Mouse (Mus musculus) forebrain, embryonic 12.5 days (tissue): ENCODE data around the gene Pomt1. TPM values are rescaled to one million over a fixed set of nuclear protein-coding genes. Genes with fewer than 3 reads are reported as not detected.
A peak's percentile ranks its signal among the peaks of the same experiment; 100 is the strongest.
"Not testable (repeated sequence)": the region's sequence is repeated elsewhere in the genome, so short reads cannot be mapped to it uniquely, and the experiment has no call there.

Experiments used
- ATAC-seq: fragments of 200-750 bp; cut with Nextera tagmentation; 2 replicates; pipeline ENCODE4 v1.8.0; 2017; ENCODE audit warnings: moderate TSS enrichment; ENCODE audit not compliant: low FRiP score
- H3K27ac ChIP-seq: fragments of 300-500 bp; sonication (generic); 2 replicates; pipeline ENCODE4 v1.5.1; 2016; ENCODE audit warnings: mild to moderate bottlenecking
- H3K27me3 ChIP-seq: fragments of 300-500 bp; sonication (generic); 2 replicates; pipeline ENCODE4 v1.6.1; 2016; ENCODE audit warnings: mild to moderate bottlenecking
- H3K36me3 ChIP-seq: fragments of 300-500 bp; sonication (generic); replicated peaks from 2 replicates; pipeline ENCODE4 v1.6.1; 2016; ENCODE audit warnings: mild to moderate bottlenecking
- H3K4me1 ChIP-seq: fragments of 300-500 bp; sonication (generic); 2 replicates; pipeline ENCODE4 v1.6.1; 2016
- H3K4me2 ChIP-seq: fragments of 300-500 bp; sonication (generic); 2 replicates; pipeline ENCODE4 v1.6.1; 2016; ENCODE audit warnings: mild to moderate bottlenecking, moderate library complexity
- H3K4me3 ChIP-seq: fragments of 300-500 bp; sonication (generic); replicated peaks from 2 replicates; pipeline ENCODE4 v1.5.1; 2016; ENCODE audit warnings: mild to moderate bottlenecking
- H3K9ac ChIP-seq: fragments of 300-500 bp; sonication (generic); 2 replicates; pipeline ENCODE4 v1.6.1; 2016; ENCODE audit warnings: mild to moderate bottlenecking
- H3K9me3 ChIP-seq: fragments of 300-500 bp; sonication (generic); 2 replicates; pipeline ENCODE4 v1.6.1; 2016
- WGBS: fragments of 180-500 bp; shearing (Covaris S2); methylation state at CpG from one replicate; pipeline ENCODE4 v1.1.7; 2016; 5-methylcytosine and 5-hydroxymethylcytosine counted together
- polyA plus RNA-seq: library from polyadenylated mRNA; unstranded; fragments of >200 nt; fragmentation: Nextera tagmentation; extraction: Ambion mirVana; gene quantifications from 2 replicates; pipeline ENCODE4 v1.2.1, GENCODE M21; 2016

The Pomt1 gene
- polyA plus RNA-seq, 1 experiment from 2014 or later: 26.6 TPM

GRCm38 (mm10) chr2:32294348-32294747, 58.0 kb downstream of the Pomt1 start:
- Histone ChIP-seq H3K27me3 (no peaks in the 10 kb centered on the region), H3K9ac (no peak overlapping the region), H3K4me3 (no peak overlapping the region), H3K4me1 (peaks cover 1% of the 10 kb centered on the region), H3K9me3 (no peaks in the 10 kb centered on the region), H3K4me2 (no peak overlapping the region), H3K36me3 (peaks cover 40% of the 10 kb centered on the region), H3K27ac (no peak overlapping the region)
- 86% methylated on average over 8 of the region's 8 CpGs for WGBS
- no peak for ATAC-seq

- H3K4me1 ChIP-seq: no peaks in the 10 kb centered on the region
- no peaks in the 10 kb centered on the region for H3K9me3 ChIP-seq
- H3K27me3 ChIP-seq: no peaks in the 10 kb centered on the region
- H3K4me3 ChIP-seq: no peak overlapping the region
- H3K27ac ChIP-seq: no peak overlapping the region
- 91% methylated on average over 3 of the region's 3 CpGs for WGBS
- H3K36me3 ChIP-seq: peaks cover 49% of the 10 kb centered on the region
- no peak overlapping the region for H3K9ac ChIP-seq
- no peak overlapping the region for H3K4me2 ChIP-seq
- no peak for ATAC-seq
These were observed 58.9 kb downstream of the Pomt1 start for GRCm38 (mm10) chr2:32295285-32295684.

GRCm38 (mm10) chr2:32295842-32296241, 59.5 kb downstream of the Pomt1 start:
- ATAC-seq, H3K9ac ChIP-seq, H3K9me3 ChIP-seq, H3K4me1 ChIP-seq, H3K27me3 ChIP-seq, H3K27ac ChIP-seq, H3K4me3 ChIP-seq, H3K4me2 ChIP-seq: not testable (repeated sequence)
- WGBS: 79% methylated on average over 2 of the region's 2 CpGs
- H3K36me3 ChIP-seq: peaks cover 52% of the 10 kb centered on the region

GRCm38 (mm10) chr2:32299469-32299868, 63.1 kb downstream of the Pomt1 start:
- Histone ChIP-seq H3K27me3 (no peaks in the 10 kb centered on the region), H3K4me2 (no peak overlapping the region), H3K9me3 (no peaks in the 10 kb centered on the region), H3K9ac (no peak overlapping the region), H3K4me1 (no peaks in the 10 kb centered on the region), H3K36me3 (peaks cover 67% of the 10 kb centered on the region), H3K4me3 (no peak overlapping the region), H3K27ac (no peak overlapping the region)
- no peak for ATAC-seq
- WGBS: 88% methylated on average over 4 of the region's 4 CpGs

- no peak for ATAC-seq
- H3K27me3 ChIP-seq: no peaks in the 10 kb centered on the region
- no peak overlapping the region for H3K27ac ChIP-seq
- H3K36me3 ChIP-seq: peaks cover 90% of the 10 kb centered on the region
- H3K4me1 ChIP-seq: no peaks in the 10 kb centered on the region
- WGBS: 91% methylated on average over 10 of the region's 10 CpGs
- H3K4me2 ChIP-seq: no peak overlapping the region
- H3K9ac ChIP-seq: no peak overlapping the region
- no peaks in the 10 kb centered on the region for H3K9me3 ChIP-seq
- no peak overlapping the region for H3K4me3 ChIP-seq
These were observed 66.6 kb downstream of the Pomt1 start for GRCm38 (mm10) chr2:32302952-32303351.

- peak; percentile 42; the same call in 1 of the 2 replicates for ATAC-seq
- Histone ChIP-seq H3K9ac (no peak overlapping the region), H3K27me3 (no peaks in the 10 kb centered on the region), H3K4me1 (no peaks in the 10 kb centered on the region), H3K36me3 (peaks cover 85% of the 10 kb centered on the region), H3K27ac (0 out of 2 replicates have a peak overlapping the region, but pooled peaks have one; percentile 13), H3K4me2 (no peak overlapping the region), H3K4me3 (no peak overlapping the region), H3K9me3 (no peaks in the 10 kb centered on the region)
- 56% methylated on average over 8 of the region's 8 CpGs for WGBS
These were observed 67.9 kb downstream of the Pomt1 start for GRCm38 (mm10) chr2:32304145-32304832.

Other genes starting within 250 kb of the Pomt1 start
- 0.67 and 0.88 TPM in 2 replicates for gene Fam78a, start 151.7 kb upstream of the Pomt1 start, polyA plus RNA-seq
- gene Plpp7, start 141.1 kb upstream of the Pomt1 start, polyA plus RNA-seq: 7.0 and 7.2 TPM in 2 replicates
- gene Prrc2b, start 85.5 kb upstream of the Pomt1 start, polyA plus RNA-seq: 96.9 and 110 TPM in 2 replicates
- 76.5 and 78.4 TPM in 2 replicates for gene Uck1, start 23.6 kb downstream of the Pomt1 start, polyA plus RNA-seq
- 23.0 and 26.5 TPM in 2 replicates for gene Golga2, start 50.8 kb downstream of the Pomt1 start, polyA plus RNA-seq
- 391 and 397 TPM in 2 replicates for gene Swi5, start 51.5 kb downstream of the Pomt1 start, polyA plus RNA-seq
- gene Ciz1, start 115.7 kb downstream of the Pomt1 start, polyA plus RNA-seq: 59.1 and 67.5 TPM in 2 replicates
- 18.6 and 19.4 TPM in 2 replicates for gene Dnm1, start 116.7 kb downstream of the Pomt1 start, polyA plus RNA-seq
- 51.0 and 51.4 TPM in 2 replicates for gene 1110008P14Rik, start 145.3 kb downstream of the Pomt1 start, polyA plus RNA-seq
- gene Lcn2, start 151.7 kb downstream of the Pomt1 start, polyA plus RNA-seq: 0.45 and 0.50 TPM in 2 replicates
- 29.6 and 29.9 TPM in 2 replicates for gene Ptges2, start 159.3 kb downstream of the Pomt1 start, polyA plus RNA-seq
- gene Naif1, start 213.9 kb downstream of the Pomt1 start, polyA plus RNA-seq: 6.1 and 6.2 TPM in 2 replicates
- 38.8 and 39.9 TPM in 2 replicates for gene Slc25a25, start 214.9 kb downstream of the Pomt1 start, polyA plus RNA-seq